Mouse (Mus musculus) myocyte (in vitro differentiated cells): ENCODE data around the gene Dusp11.
"Not testable (repeated sequence)": the region's sequence is repeated elsewhere in the genome, so short reads cannot be mapped to it uniquely, and the experiment has no call there.

Experiments
- CEBPB ChIP-seq: IDR thresholded peaks from 2 replicates; pipeline ENCODE4 v1.6.1; 2011; ENCODE audit warnings: mild to moderate bottlenecking, moderate library complexity; ENCODE audit not compliant: poor library complexity, insufficient read depth, severe bottlenecking
- E2F4 ChIP-seq: IDR thresholded peaks from one replicate; pipeline ENCODE4 v1.6.1; 2011; ENCODE audit warnings: mild to moderate bottlenecking, control low read depth, moderate library complexity; ENCODE audit not compliant: insufficient read depth
- MAX ChIP-seq: IDR thresholded peaks from one replicate; pipeline ENCODE4 v1.6.1; 2011; ENCODE audit warnings: low read depth, mild to moderate bottlenecking, control low read depth
- MYOD1 ChIP-seq, 3 experiments: IDR thresholded peaks; one replicate each; pipeline ENCODE4 v1.6.1; 2011; ENCODE audit warnings: control low read depth in 2 of 3, low read depth in 2 of 3, mild to moderate bottlenecking in 2 of 3, moderate library complexity in 1 of 3; ENCODE audit not compliant: insufficient read length in 2 of 3, control insufficient read depth in 1 of 3
- MYOG ChIP-seq, 3 experiments: IDR thresholded peaks; one replicate each; pipeline ENCODE4 v1.6.1; 2011; ENCODE audit warnings: control low read depth in 2 of 3, low read depth in 2 of 3, mild to moderate bottlenecking in 2 of 3; ENCODE audit not compliant: insufficient read length in 2 of 3, control insufficient read depth in 1 of 3, insufficient read depth in 1 of 3
- POLR2A ChIP-seq: IDR thresholded peaks from one replicate; pipeline ENCODE4 v1.6.1; 2011; ENCODE audit warnings: low read depth, mild to moderate bottlenecking, control low read depth, moderate library complexity; ENCODE audit not compliant: insufficient read length
- POLR2AphosphoS2 ChIP-seq: IDR thresholded peaks from one replicate; pipeline ENCODE4 v1.6.1; 2011; ENCODE audit warnings: low read depth, control low read depth; ENCODE audit not compliant: insufficient read length
- REST ChIP-seq: IDR thresholded peaks from one replicate; pipeline ENCODE4 v1.6.1; 2011; ENCODE audit warnings: mild to moderate bottlenecking, control low read depth, moderate library complexity; ENCODE audit not compliant: insufficient read depth, insufficient read length
- TCF12 ChIP-seq: IDR thresholded peaks from one replicate; pipeline ENCODE4 v1.6.1; 2011; ENCODE audit warnings: mild to moderate bottlenecking, control low read depth; ENCODE audit not compliant: poor library complexity, insufficient read depth, severe bottlenecking
- TCF3 ChIP-seq: IDR thresholded peaks from one replicate; pipeline ENCODE4 v1.6.1; 2011; ENCODE audit warnings: low read depth, control low read depth; ENCODE audit not compliant: insufficient read length
- USF1 ChIP-seq: IDR thresholded peaks from one replicate; pipeline ENCODE4 v1.6.1; 2011; ENCODE audit warnings: low read depth, mild to moderate bottlenecking, control low read depth, moderate library complexity

- TF ChIP-seq POLR2A; MYOG (IDR thresholded peaks at IDR 0.05; ENCODE audit: control insufficient read depth in 1 of 3, insufficient read depth in 1 of 3, insufficient read length in 2 of 3, low read depth in 2 of 3); USF1; MAX; MYOD1 (IDR thresholded peaks at IDR 0.05; ENCODE audit: control insufficient read depth in 1 of 3, insufficient read length in 2 of 3, low read depth in 2 of 3); POLR2AphosphoS2; CEBPB; TCF12; TCF3; E2F4; REST: not testable (repeated sequence)
These were observed 56.8 kb downstream of the Dusp11 start, which contains the start of gene Nat8f4 for GRCm38 (mm10) chr6:85904642-85905061.
